In the genomic region with DNA sequence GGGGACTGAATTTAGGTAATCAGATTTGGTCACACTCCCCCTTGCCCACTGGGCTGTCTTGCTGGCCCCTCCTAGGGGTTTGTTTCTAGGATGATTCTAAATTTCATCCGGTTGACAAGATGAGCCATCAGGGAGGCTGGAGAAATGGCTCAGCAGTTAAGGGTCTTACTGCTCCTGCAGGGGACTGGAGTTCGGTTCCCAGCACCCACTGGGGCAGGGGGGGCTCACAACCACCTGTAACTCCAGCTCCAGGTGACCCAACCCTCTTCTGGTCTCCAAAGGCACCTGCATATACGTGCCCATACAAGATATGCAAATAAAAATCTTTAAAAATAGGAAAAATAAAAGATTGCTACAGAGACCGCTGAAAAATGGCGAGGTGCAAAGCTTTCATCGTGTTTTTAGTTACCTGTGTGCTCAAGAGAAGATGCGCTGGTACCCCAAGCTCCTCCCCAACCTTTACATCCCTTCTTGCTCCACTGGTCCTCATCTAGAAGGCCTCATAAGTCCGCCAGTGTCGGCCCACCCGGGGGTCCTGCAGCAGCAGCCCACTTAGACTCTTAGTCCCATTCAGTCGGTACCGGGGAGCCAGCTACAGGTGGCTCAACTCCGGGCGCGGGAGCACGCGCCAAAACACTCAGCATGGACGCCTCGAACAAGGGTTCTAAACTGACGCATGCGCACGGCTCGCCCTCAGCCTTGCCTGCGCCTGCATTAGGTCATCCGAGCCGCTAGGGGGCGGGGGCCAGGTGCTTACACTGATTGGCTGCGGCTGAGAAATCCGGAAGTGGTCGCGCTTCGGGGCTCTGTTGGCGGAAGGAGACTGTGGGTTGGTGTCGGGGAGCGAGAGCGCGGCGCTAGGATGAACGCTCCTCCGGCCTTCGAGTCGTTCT, we compare ENCODE assay signal across 8 mouse cellular contexts. TPM values are rescaled to one million over a fixed set of nuclear protein-coding genes. Genes with fewer than 3 reads are reported as not detected.
DNase-seq lines count a peak whose midpoint lies in the region; ATAC-seq lines count a peak whose summit lies in the region.

Gene Polr2j (plus strand): TSS at position 741 of the 893 bp plus-strand sequence.

- peak; percentile 97 for DNase-seq in T-cell, adult 2 months (ENCODE audit: low spot score)
- peak; percentile 98 to 99 for DNase-seq in cerebellum, postnatal 36 days
- peak; percentile 96 for DNase-seq in gastrocnemius, adult 18-20 months (ENCODE audit: low spot score)
- peak; percentile 99 for DNase-seq in left cerebral cortex, adult 18-20 months (ENCODE audit: low spot score in 2 of 2)
- DNase-seq in right cerebral cortex, adult 18-20 months: peak; percentile 96
- DNase-seq in urinary bladder, postnatal 10 days (ENCODE audit: low spot score): peak; percentile 89

- peaks cover 6% of the 10 kb centered on the region for H3K36me3 ChIP-seq in hindbrain, embryonic 16.5 days (ENCODE audit: control insufficient read depth, insufficient read depth, low read length)
- H3K36me3 ChIP-seq in macrophage (ENCODE audit: inconsistent target): peaks cover 22% of the 10 kb centered on the region

- 2% methylated on average over 42 of the region's 42 CpGs for WGBS in hindbrain, embryonic 16.5 days
- 4% methylated on average over 40 of the region's 42 CpGs for WGBS in macrophage (ENCODE audit: missing documents)

- peaks cover 17% of the 10 kb centered on the region for H3K4me1 ChIP-seq in hindbrain, embryonic 16.5 days (ENCODE audit: control insufficient read depth, insufficient read depth, low read depth, low read length)

- peak within 1 kb of the TSS; percentile 92 for H3K4me2 ChIP-seq in hindbrain, embryonic 16.5 days (ENCODE audit: low read length)

- ATAC-seq in hindbrain, embryonic 16.5 days: peak; percentile 97

- peak within 1 kb of the TSS; percentile 87 for H3K9ac ChIP-seq in hindbrain, embryonic 16.5 days (ENCODE audit: low read depth, low read length)

- peak within 1 kb of the TSS; percentile 88 for H3K4me3 ChIP-seq in hindbrain, embryonic 16.5 days (ENCODE audit: low read length)
- H3K4me3 ChIP-seq in macrophage (ENCODE audit: inconsistent target): peak within 1 kb of the TSS; percentile 82

- H3K9me3 ChIP-seq in hindbrain, embryonic 16.5 days (ENCODE audit: control insufficient read depth, low read length): no peaks in the 10 kb centered on the region

- peak within 1 kb of the TSS; percentile 78 for H3K27ac ChIP-seq in hindbrain, embryonic 16.5 days (ENCODE audit: low read depth, low read length)
- H3K27ac ChIP-seq in macrophage: peak within 1 kb of the TSS; percentile 29; the same call in 1 of the 2 replicates

- no peaks in the 10 kb centered on the region for H3K27me3 ChIP-seq in hindbrain, embryonic 16.5 days (replicated peaks; ENCODE audit: control insufficient read depth, insufficient read depth, low read length)

- H3K79me2 ChIP-seq in macrophage (ENCODE audit: inconsistent target): peaks cover 35% of the 10 kb centered on the region

RNA-seq across cellular contexts. Expression of gene Polr2j, which starts in this region (rescaled TPM):
- 10 to 100 TPM; 65.1 to 72.1 TPM for total RNA-seq in gastrocnemius, adult 18-20 months (2021)
- polyA plus RNA-seq in hindbrain, embryonic 16.5 days (2015; fragmentation: Nextera tagmentation; extraction: Ambion mirVana): 198 and 210 TPM in 2 replicates
- 10 to 100 TPM; 74.9 to 75.7 TPM for total RNA-seq in left cerebral cortex, adult 18-20 months (2021)
- total RNA-seq in macrophage (2018; cell fraction: chromatin; rRNA removed): 10 to 100 TPM in 5 of 26 experiments, 1 to 10 TPM in 21; 2.0 to 13.9 (median 6.0) TPM
- total RNA-seq in macrophage (2018; cell fraction: cytosol; rRNA removed): 10 to 100 TPM; 39.3 to 85.6 (median 60.6) TPM
- total RNA-seq in macrophage (2018; cell fraction: nucleus; rRNA removed): 10 to 100 TPM in 17 of 26 experiments, 1 to 10 TPM in 9; 6.1 to 23.0 (median 13.5) TPM
- 75.0 to 118 TPM (median 101 TPM) in 3 replicates for polyA plus RNA-seq in macrophage (2018)

Comparison
In these comparisons a context has a peak if more than half of its experiments do, and no peak if none do; other contexts are left out.
1. Peak in every context shown above with its lines: DNase-seq, ATAC-seq, H3K4me3 ChIP-seq and H3K27ac ChIP-seq.